ENCODE assay signal across 16 mouse cellular contexts in genomic region chr8:87723015-87723414, GRCm38 (mm10).
DNase-seq lines count a peak whose midpoint lies in the region; ATAC-seq lines count a peak whose summit lies in the region.
"Had no signal": no experiment of that assay in that cellular context is flagged by ENCODE, and none has a peak within 500 bp of the region (broad histone marks: within the 10 kb centered on the region; RNA-seq: fewer than 3 reads in every experiment).

No protein-coding gene starts in this region.

- 44% methylated on average over 8 of the region's 8 CpGs for WGBS in embryonic facial prominence, embryonic 14.5 days
- 33% methylated on average over 8 of the region's 8 CpGs for WGBS in limb, embryonic 13.5 days

- no peaks in the 10 kb centered on the region for H3K27me3 ChIP-seq in embryonic facial prominence, embryonic 14.5 days (replicated peaks; ENCODE audit: control insufficient read depth, insufficient read depth, low read length)
- no peaks in the 10 kb centered on the region for H3K27me3 ChIP-seq in limb, embryonic 13.5 days
- H3K27me3 ChIP-seq: liver, embryonic 13.5 days had no signal

- DNase-seq in heart, postnatal 4 days = peak; percentile 25
- DNase-seq in heart, postnatal 36 days = no peak
- DNase-seq in brain, adult 2 months (ENCODE audit: low read depth, low spot score) = peak; percentile 35
- peak; percentile 86 for DNase-seq in embryonic facial prominence, embryonic 14.5 days (ENCODE audit: low spot score)
- DNase-seq in kidney, postnatal 14 days = no peak
- DNase-seq in spleen, postnatal 14 days (ENCODE audit: low spot score in 2 of 2) = no peak
- DNase-seq: adrenal gland, adult 8-10 months; cerebellum, adult 18-20 months; layer of hippocampus, adult 9-11 months; liver, embryonic 13.5 days; right cerebral cortex, postnatal 25 days had no signal

- no peak overlapping the region for H3K4me3 ChIP-seq in embryonic facial prominence, embryonic 14.5 days (ENCODE audit: low read depth, low read length)
- H3K4me3 ChIP-seq in limb, embryonic 13.5 days = no peak overlapping the region
- H3K4me3 ChIP-seq: liver, embryonic 13.5 days; megakaryocyte, embryonic 14.5 days had no signal

- no peaks in the 10 kb centered on the region for H3K36me3 ChIP-seq in embryonic facial prominence, embryonic 14.5 days (ENCODE audit: control insufficient read depth, insufficient read depth, low read length)
- H3K36me3 ChIP-seq in limb, embryonic 13.5 days = no peaks in the 10 kb centered on the region; the same call in 1 of the 2 replicates
- H3K36me3 ChIP-seq: G1E; liver, embryonic 13.5 days had no signal

- intact Hi-C loops in heart, postnatal 36 days (cut with DNase I) = no loop called here

- peak overlapping the region; percentile 75 for H3K27ac ChIP-seq in embryonic facial prominence, embryonic 14.5 days (replicated peaks; ENCODE audit: low read depth, low read length)
- peak overlapping the region; percentile 62 for H3K27ac ChIP-seq in limb, embryonic 13.5 days
- H3K27ac ChIP-seq: kidney, postnatal 0 days; liver, embryonic 13.5 days had no signal

- peak overlapping the region; percentile 14; the same call in 1 of the 2 replicates for H3K9ac ChIP-seq in embryonic facial prominence, embryonic 14.5 days (ENCODE audit: low read depth, low read length)
- no peak overlapping the region for H3K9ac ChIP-seq in limb, embryonic 13.5 days
- H3K9ac ChIP-seq: liver, embryonic 13.5 days had no signal

- H3K9me3 ChIP-seq in embryonic facial prominence, embryonic 14.5 days (ENCODE audit: control insufficient read depth, low read length) = no peaks in the 10 kb centered on the region
- H3K9me3 ChIP-seq in limb, embryonic 13.5 days = no peaks in the 10 kb centered on the region
- H3K9me3 ChIP-seq: liver, embryonic 13.5 days; megakaryocyte, embryonic 14.5 days had no signal

- H3K4me2 ChIP-seq in embryonic facial prominence, embryonic 14.5 days (ENCODE audit: low read depth, low read length) = no peak overlapping the region
- no peak overlapping the region for H3K4me2 ChIP-seq in limb, embryonic 13.5 days (replicated peaks)
- H3K4me2 ChIP-seq: liver, embryonic 13.5 days had no signal

- peak; percentile 34; the same call in 1 of the 2 replicates for ATAC-seq in embryonic facial prominence, embryonic 14.5 days (ENCODE audit: low read depth)
- peak; percentile 60; the same call in 1 of the 2 replicates for ATAC-seq in limb, embryonic 13.5 days (ENCODE audit: low FRiP score, low read depth)
- ATAC-seq: intestine, postnatal 0 days had no signal

- H3K4me1 ChIP-seq in embryonic facial prominence, embryonic 14.5 days (ENCODE audit: control insufficient read depth, insufficient read depth, low read length) = peaks cover 40% of the 10 kb centered on the region
- peaks cover 60% of the 10 kb centered on the region for H3K4me1 ChIP-seq in limb, embryonic 13.5 days
- H3K4me1 ChIP-seq: liver, embryonic 13.5 days had no signal

Comparison
In these comparisons a context has a peak if more than half of its experiments do, and no peak if none do; other contexts are left out.
1. DNase-seq: peak in heart, postnatal 4 days (single experiment), brain, adult 2 months (single experiment) and embryonic facial prominence, embryonic 14.5 days (single experiment); none in heart, postnatal 36 days (0 of 2), kidney, postnatal 14 days (single experiment) and spleen, postnatal 14 days (0 of 2).